Mouse (Mus musculus) midbrain, embryonic 12.5 days (tissue): ENCODE results near the gene Gm5901. TPM values are rescaled to one million over a fixed set of nuclear protein-coding genes. Genes with fewer than 3 reads are reported as not detected.
A peak's percentile ranks its signal among the peaks of the same experiment; 100 is the strongest.

ENCODE experiments used
- ATAC-seq: fragments of 200-750 bp; cut with Nextera tagmentation; 2 replicates; pipeline ENCODE4 v1.8.0; 2017; ENCODE audit warnings: low read depth, moderate TSS enrichment, moderate library complexity; ENCODE audit not compliant: low FRiP score
- H3K27ac ChIP-seq: fragments of 300-500 bp; sonication (generic); replicated peaks from 2 replicates; pipeline ENCODE4 v1.5.1; 2016; ENCODE audit warnings: mild to moderate bottlenecking
- H3K27me3 ChIP-seq: fragments of 300-500 bp; sonication (generic); 2 replicates; pipeline ENCODE4 v1.6.1; 2016; ENCODE audit warnings: mild to moderate bottlenecking
- H3K36me3 ChIP-seq: fragments of 300-500 bp; sonication (generic); 2 replicates; pipeline ENCODE4 v1.6.1; 2016
- H3K4me1 ChIP-seq: fragments of 300-500 bp; sonication (generic); 2 replicates; pipeline ENCODE4 v1.6.1; 2016
- H3K4me2 ChIP-seq: fragments of 300-500 bp; sonication (generic); replicated peaks from 2 replicates; pipeline ENCODE4 v1.6.1; 2016; ENCODE audit warnings: mild to moderate bottlenecking, moderate library complexity
- H3K4me3 ChIP-seq: fragments of 300-500 bp; sonication (generic); 2 replicates; pipeline ENCODE4 v1.5.1; 2016; ENCODE audit warnings: mild to moderate bottlenecking
- H3K9ac ChIP-seq: fragments of 300-500 bp; sonication (generic); replicated peaks from 2 replicates; pipeline ENCODE4 v1.6.1; 2016; ENCODE audit warnings: mild to moderate bottlenecking, moderate library complexity
- H3K9me3 ChIP-seq: fragments of 300-500 bp; sonication (generic); 2 replicates; pipeline ENCODE4 v1.6.1; 2016; ENCODE audit warnings: mild to moderate bottlenecking
- WGBS: fragments of 180-500 bp; shearing (Covaris S2); methylation state at CpG from one replicate; pipeline ENCODE4 v1.1.7; 2016; 5-methylcytosine and 5-hydroxymethylcytosine counted together
- polyA plus RNA-seq: library from polyadenylated mRNA; unstranded; fragments of >200 nt; fragmentation: Nextera tagmentation; extraction: Ambion mirVana; gene quantifications from 2 replicates; pipeline ENCODE4 v1.2.1, GENCODE M21; 2016

The Gm5901 gene
- polyA plus RNA-seq, 1 experiment from 2014 or later, result not detected

DNA sequence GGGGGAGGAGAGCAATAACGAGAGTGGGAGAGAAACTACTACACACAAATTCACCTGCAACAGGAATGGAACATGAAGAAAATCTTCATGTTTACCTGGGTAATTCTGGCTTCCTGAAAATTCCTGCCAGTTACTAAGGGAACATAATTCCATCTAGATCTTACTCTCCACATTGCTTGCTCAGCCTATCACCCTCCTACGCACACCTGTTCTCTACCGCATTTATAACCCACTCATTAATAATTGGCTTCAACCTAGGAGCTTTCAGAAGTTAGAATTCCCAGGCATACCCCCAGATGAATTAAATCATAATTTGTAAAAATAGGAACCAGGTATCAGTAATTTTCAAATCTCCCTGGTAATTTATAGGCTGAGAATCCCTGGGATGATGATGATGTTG, 862 bp upstream of the Gm5901 start:
- Histone ChIP-seq H3K36me3 (peaks cover 42% of the 10 kb centered on the region), H3K4me2 (no peak overlapping the region)

GRCm38 (mm10) chr7:105380329-105380728, 5.5 kb downstream of the Gm5901 start:
- Histone ChIP-seq H3K9me3 (no peaks in the 10 kb centered on the region), H3K4me2 (no peak overlapping the region), H3K4me3 (no peak overlapping the region), H3K27me3 (no peaks in the 10 kb centered on the region), H3K27ac (no peak overlapping the region), H3K4me1 (no peaks in the 10 kb centered on the region), H3K36me3 (peaks cover 82% of the 10 kb centered on the region), H3K9ac (no peak overlapping the region)
- WGBS, result 96% methylated on average over 3 of the region's 3 CpGs
- ATAC-seq, result no peak

More for the DNA sequence above, 862 bp upstream of the Gm5901 start:
- no peaks in the 10 kb centered on the region for H3K9me3 ChIP-seq
- no peak overlapping the region for H3K4me3 ChIP-seq
- H3K9ac ChIP-seq, result no peak overlapping the region
- H3K27me3 ChIP-seq, result no peaks in the 10 kb centered on the region
- no peak for ATAC-seq
- no peaks in the 10 kb centered on the region for H3K4me1 ChIP-seq
- 98% methylated on average over 3 of the region's 3 CpGs for WGBS
- H3K27ac ChIP-seq, result no peak overlapping the region

DNA sequence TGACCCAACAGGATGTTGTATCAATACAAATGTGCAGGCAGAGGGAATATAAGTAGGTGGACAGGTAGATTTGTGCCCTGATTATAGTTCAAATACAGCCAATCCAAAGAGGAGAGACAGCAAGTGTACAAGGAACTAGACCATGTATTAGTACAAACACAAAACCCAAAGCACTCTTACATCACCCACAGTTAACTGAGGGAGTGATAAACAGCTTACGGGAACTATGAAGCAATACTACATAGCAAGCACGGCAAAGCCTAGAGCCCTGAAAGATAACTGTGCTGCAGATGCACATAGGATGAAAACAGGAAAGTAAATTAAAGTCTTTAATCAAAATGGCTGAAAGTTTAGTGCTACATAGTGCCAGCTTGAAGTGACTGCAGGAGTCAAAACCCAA, 12.9 kb downstream of the Gm5901 start:
- Histone ChIP-seq H3K4me2 (no peak overlapping the region), H3K36me3 (peaks cover 70% of the 10 kb centered on the region), H3K9me3 (no peaks in the 10 kb centered on the region), H3K27me3 (no peaks in the 10 kb centered on the region), H3K4me3 (no peak overlapping the region), H3K9ac (no peak overlapping the region), H3K27ac (no peak overlapping the region), H3K4me1 (no peaks in the 10 kb centered on the region)
- ATAC-seq, result no peak
- 93% methylated on average over 2 of the region's 2 CpGs for WGBS

DNA sequence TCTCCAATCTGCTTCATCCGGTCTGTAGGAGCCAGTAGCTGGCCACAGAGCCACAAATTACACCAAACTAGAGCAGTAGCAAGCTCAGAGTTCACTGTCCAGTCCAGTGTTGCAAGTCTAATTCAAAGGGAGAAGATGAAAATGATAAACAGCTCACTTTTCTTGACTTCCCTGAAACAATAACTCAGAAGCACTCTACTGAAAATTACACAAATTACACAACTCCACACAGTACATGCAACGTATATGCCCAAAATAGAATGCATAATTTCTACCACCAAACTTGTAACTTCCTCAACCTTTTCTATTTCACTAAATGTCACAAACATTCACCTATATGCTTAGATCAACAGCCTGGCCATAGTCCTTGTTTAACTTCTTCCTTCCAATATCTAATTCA, 15.4 kb downstream of the Gm5901 start:
- Histone ChIP-seq H3K36me3 (peaks cover 45% of the 10 kb centered on the region), H3K4me1 (no peaks in the 10 kb centered on the region), H3K4me3 (no peak overlapping the region), H3K27me3 (no peaks in the 10 kb centered on the region), H3K9ac (no peak overlapping the region), H3K27ac (no peak overlapping the region), H3K4me2 (no peak overlapping the region), H3K9me3 (no peaks in the 10 kb centered on the region)
- 93% methylated on average over 2 of the region's 2 CpGs for WGBS
- ATAC-seq, result no peak

DNA sequence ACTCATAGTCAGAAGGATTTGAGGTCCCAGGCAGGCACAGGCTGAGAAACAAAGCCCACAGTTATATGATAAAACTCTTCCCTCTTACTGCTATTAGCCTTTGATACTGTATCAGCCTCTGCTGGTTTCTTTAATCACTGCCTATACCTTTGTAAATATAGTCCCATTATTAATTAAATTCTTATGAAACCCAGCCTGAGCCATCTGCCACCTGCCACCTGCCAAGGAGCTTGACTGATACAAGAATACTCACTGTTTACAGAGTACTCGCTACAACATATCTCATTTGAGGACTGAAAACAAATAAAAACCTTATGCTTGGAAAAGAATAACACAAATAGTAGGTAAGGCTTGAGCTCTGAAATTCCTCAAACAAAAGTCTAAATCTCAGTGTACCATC, 19.8 kb downstream of the Gm5901 start:
- no peak overlapping the region for H3K9ac ChIP-seq
- no peak for ATAC-seq
- peaks cover 8% of the 10 kb centered on the region for H3K4me1 ChIP-seq
- no peak overlapping the region for H3K27ac ChIP-seq
- no peak overlapping the region for H3K4me2 ChIP-seq
- 82% methylated on average over 1 of the region's 1 CpGs for WGBS
- no peaks in the 10 kb centered on the region for H3K27me3 ChIP-seq
- no peak overlapping the region for H3K4me3 ChIP-seq
- H3K36me3 ChIP-seq, result peaks cover 6% of the 10 kb centered on the region
- H3K9me3 ChIP-seq, result no peaks in the 10 kb centered on the region

DNA sequence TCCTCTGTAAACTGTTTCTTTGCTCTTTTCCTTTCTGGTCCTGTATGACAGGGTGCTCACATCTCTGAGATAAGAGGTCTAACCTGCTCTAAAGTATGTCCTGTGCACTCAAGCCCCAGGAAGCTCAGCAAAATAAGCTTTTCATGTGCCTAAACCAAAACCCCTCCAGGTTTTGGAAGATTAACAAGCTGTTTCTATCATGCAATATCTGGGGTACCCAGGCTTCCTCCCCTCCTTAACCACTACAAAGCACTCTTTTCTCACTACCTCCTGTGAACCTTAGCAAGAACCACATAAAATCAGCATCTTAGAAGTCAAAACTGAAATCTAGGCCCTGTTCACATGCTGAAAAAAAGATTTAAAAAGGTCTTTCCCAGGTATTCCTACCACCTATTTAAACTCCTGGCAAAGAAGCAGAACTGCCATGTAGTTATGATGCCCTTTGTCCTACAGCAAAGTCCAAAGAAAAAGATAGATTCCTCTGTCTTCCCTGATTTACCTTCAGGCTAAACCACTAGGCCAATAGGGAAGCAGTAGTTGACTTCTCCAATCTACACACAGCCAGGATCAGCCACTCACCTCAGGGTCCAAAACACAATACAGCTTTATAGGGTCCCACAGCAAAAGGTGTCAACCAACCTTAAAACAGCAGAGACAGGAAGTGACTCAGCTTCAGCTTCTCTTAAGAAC, 20.4 kb downstream of the Gm5901 start:
- Histone ChIP-seq H3K36me3 (no peaks in the 10 kb centered on the region), H3K4me2 (no peak overlapping the region), H3K9ac (no peak overlapping the region), H3K4me3 (no peak overlapping the region), H3K27me3 (no peaks in the 10 kb centered on the region), H3K9me3 (no peaks in the 10 kb centered on the region), H3K4me1 (peaks cover 8% of the 10 kb centered on the region), H3K27ac (no peak overlapping the region)
- ATAC-seq, result no peak

- no peak overlapping the region for H3K4me3 ChIP-seq
- H3K4me1 ChIP-seq, result peaks cover 12% of the 10 kb centered on the region
- no peaks in the 10 kb centered on the region for H3K27me3 ChIP-seq
- no peak for ATAC-seq
- H3K4me2 ChIP-seq, result no peak overlapping the region
- no peak overlapping the region for H3K27ac ChIP-seq
- H3K36me3 ChIP-seq, result no peaks in the 10 kb centered on the region
- no peaks in the 10 kb centered on the region for H3K9me3 ChIP-seq
- H3K9ac ChIP-seq, result no peak overlapping the region
These were observed 21.3 kb downstream of the Gm5901 start for GRCm38 (mm10) chr7:105396126-105396525.

- WGBS, result 2% methylated on average over 25 of the region's 25 CpGs
- Histone ChIP-seq H3K27me3 (no peaks in the 10 kb centered on the region), H3K4me3 (peak overlapping the region; percentile 89)
These were observed 24.5 kb downstream of the Gm5901 start for GRCm38 (mm10) chr7:105399058-105399934.

GRCm38 (mm10) chr7:105399935-105400624, 25.2 kb downstream of the Gm5901 start, which contains the start of gene Fam160a2:
Gene Fam160a2 (minus strand): TSS chr7:105400054.
- Histone ChIP-seq H3K27ac (peak within 1 kb of the TSS; percentile 83), H3K4me2 (peak within 1 kb of the TSS; percentile 87), H3K4me1 (peaks cover 12% of the 10 kb centered on the region), H3K9me3 (no peaks in the 10 kb centered on the region), H3K27me3 (no peaks in the 10 kb centered on the region), H3K9ac (peak within 1 kb of the TSS; percentile 82), H3K36me3 (no peaks in the 10 kb centered on the region), H3K4me3 (peak within 1 kb of the TSS; percentile 89)
- under 1% methylated on average over 55 of the region's 55 CpGs for WGBS
- peak; percentile 99 for ATAC-seq

More at GRCm38 (mm10) chr7:105399058-105399934, 24.5 kb downstream of the Gm5901 start:
- Histone ChIP-seq H3K27ac (peak overlapping the region; percentile 61; the same call in 1 of the 2 replicates), H3K4me2 (peak overlapping the region; percentile 87), H3K9ac (peak overlapping the region; percentile 82), H3K36me3 (no peaks in the 10 kb centered on the region), H3K4me1 (peaks cover 12% of the 10 kb centered on the region), H3K9me3 (no peaks in the 10 kb centered on the region)
- ATAC-seq, result no peak

DNA sequence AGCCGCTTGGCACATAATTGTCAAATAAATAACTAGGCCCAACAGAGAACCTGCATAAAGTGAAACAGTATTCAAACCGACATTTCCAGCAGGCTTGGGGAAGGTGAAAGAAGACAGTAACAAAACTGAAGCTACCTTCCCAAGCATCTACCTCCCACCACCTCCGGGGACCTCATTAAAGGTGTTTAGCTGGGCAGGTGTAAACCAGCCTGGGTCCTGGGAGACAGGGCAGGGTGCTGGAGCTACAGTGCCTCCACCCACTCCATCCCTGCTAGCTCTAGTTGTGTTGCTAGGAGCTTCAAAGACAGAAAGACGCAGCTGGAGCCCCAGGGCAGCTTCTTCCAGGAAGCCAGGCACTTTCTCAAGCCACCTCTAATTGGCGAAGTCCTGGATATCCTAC, 29.4 kb downstream of the Gm5901 start, which contains the start of gene Cnga4:
Gene Cnga4, plus strand, starts transcription at position 301 of the 400 bp plus-strand sequence.
- ATAC-seq, result no peak
- H3K36me3 ChIP-seq, result no peaks in the 10 kb centered on the region
- H3K4me2 ChIP-seq, result no peak within 1 kb of the TSS
- no peak within 1 kb of the TSS for H3K27ac ChIP-seq
- no peaks in the 10 kb centered on the region for H3K9me3 ChIP-seq
- H3K9ac ChIP-seq, result no peak within 1 kb of the TSS
- 74% methylated on average over 5 of the region's 5 CpGs for WGBS
- peaks cover 7% of the 10 kb centered on the region for H3K4me1 ChIP-seq
- no peaks in the 10 kb centered on the region for H3K27me3 ChIP-seq
- H3K4me3 ChIP-seq, result no peak within 1 kb of the TSS

GRCm38 (mm10) chr7:105406322-105406721, 31.5 kb downstream of the Gm5901 start:
- no peaks in the 10 kb centered on the region for H3K36me3 ChIP-seq
- WGBS, result 71% methylated on average over 1 of the region's 1 CpGs
- H3K4me2 ChIP-seq, result no peak overlapping the region
- no peak overlapping the region for H3K27ac ChIP-seq
- H3K9me3 ChIP-seq, result no peaks in the 10 kb centered on the region
- ATAC-seq, result no peak
- no peak overlapping the region for H3K9ac ChIP-seq
- no peaks in the 10 kb centered on the region for H3K27me3 ChIP-seq
- H3K4me1 ChIP-seq, result no peaks in the 10 kb centered on the region
- H3K4me3 ChIP-seq, result no peak overlapping the region
